Mouse (Mus musculus) heart, postnatal 10 days (tissue): ENCODE data around the gene Gm765. TPM values are rescaled to one million over a fixed set of nuclear protein-coding genes. Genes with fewer than 3 reads are reported as not detected.
A peak's percentile ranks its signal among the peaks of the same experiment; 100 is the strongest.

Experiments used
- DNase-seq, 2 experiments: peaks; one replicate each; pipeline ENCODE4 v3.0.0; 2021
- intact Hi-C: fragments of 180-260 bp; cut with DNase I; formaldehyde crosslinking; loops from one replicate; pipeline ENCODE4 v1.15.1; 2025
- total RNA-seq, 2 experiments: library from RNA; stranded (reverse); gene quantifications; 2 replicates each; pipeline ENCODE4 v1.2.3; 2021

Gene Gm765
- total RNA-seq, result not detected

GRCm38 (mm10) chr6:98342654-98343053 lies at the start of gene Gm765:
TSS of gene Gm765 (minus strand) at chr6:98342754.
- intact Hi-C loops, result no loop called here
- DNase-seq, result no peak

- intact Hi-C loops, result loop anchor here (10.0 kb wide), 1 partner anchor 1219 kb away; no protein-coding TSS in a partner anchor
- DNase-seq, result no peak
These were observed 42.9 kb upstream of the Gm765 start for GRCm38 (mm10) chr6:98385487-98385886.

DNA sequence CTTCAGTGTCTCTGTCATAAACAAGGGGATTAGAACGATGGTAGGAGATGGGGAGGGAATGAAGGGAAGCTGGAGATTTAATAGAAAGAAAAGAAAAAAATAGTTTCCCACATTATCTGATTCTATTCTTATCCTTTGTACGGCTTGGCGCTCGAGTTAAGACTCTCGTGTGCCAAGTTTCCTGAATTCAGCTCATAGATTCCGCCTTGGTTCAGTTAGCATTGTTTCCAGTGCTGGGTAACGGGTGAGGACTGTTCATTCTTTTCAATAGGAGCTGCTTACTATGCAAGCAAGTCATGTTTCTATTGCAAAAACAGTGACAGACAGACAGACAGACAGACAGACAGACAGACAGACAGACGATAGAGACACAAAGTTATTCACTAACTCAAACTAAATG lies 41.9 kb upstream of the Gm765 start:
- intact Hi-C loops, result loop anchor here (5.0 to 10.0 kb wide), 4 partner anchors 112 to 1220 kb away; no protein-coding TSS in a partner anchor
- DNase-seq, result no peak

DNA sequence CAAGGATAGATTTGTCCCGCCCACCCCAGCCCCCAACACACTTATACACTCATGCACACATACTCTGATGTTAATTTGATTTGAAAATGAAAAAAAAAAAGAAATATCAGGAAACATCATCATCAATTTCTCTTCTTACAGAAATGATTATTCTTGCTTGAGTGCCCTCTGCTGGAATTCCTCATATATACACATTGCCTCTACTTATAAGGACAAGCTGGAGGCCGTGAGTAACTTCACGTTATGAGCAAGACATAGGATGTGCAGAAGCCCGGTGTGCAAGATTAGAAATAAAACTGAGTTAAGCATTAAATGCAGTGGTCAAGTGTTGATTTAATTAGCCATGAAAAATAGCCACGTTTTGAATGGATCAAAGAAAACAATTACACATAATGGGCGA lies 40.9 kb upstream of the Gm765 start:
- intact Hi-C loops, result loop anchor here (1.0 to 10.0 kb wide), 5 partner anchors 111 to 1221 kb away; no protein-coding TSS in a partner anchor
- peak; percentile 24 to 43 for DNase-seq

GRCm38 (mm10) chr6:98366199-98366598 lies 23.6 kb upstream of the Gm765 start:
- intact Hi-C loops, result no loop called here
- DNase-seq, result no peak

DNA sequence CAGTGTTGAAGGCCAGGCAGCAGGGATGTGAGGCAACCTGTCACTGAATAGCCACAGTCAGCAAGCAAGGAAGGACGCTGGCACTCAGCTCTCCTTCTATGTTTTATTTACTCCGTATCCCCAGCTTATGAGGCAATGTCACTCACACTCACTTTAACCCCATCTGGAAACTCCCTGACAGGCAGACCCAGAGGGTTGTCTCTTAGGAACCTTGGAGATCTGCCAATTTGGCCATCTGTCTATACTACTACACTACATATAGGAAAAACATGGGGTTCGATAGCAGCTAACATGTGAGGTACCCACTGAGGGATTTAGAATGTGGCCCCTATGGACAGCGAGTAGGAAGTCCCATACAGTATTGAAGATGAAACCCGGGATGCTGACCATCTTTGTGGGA lies 12.7 kb upstream of the Gm765 start:
- intact Hi-C loops, result no loop called here

DNA sequence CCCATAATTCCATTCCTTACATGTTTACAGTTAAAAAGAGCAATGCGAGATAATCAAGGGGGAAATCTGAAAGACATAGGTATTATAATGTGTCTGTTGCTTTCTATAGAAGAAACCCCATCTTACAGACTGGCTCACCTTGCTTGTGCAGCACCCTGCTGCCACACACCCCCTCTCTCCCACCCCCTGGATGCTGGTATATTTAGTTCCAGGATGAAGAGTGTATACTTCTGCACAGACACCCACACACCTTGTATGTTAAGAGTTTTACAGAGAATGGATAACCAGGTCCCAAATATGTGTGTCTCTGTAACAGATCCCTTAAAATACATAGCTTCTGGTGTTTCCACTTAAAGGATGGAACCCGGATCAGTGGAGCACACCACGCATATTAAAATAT lies 10.7 kb upstream of the Gm765 start:
- intact Hi-C loops, result no loop called here
- no peak for DNase-seq

More for the DNA sequence above, 12.7 kb upstream of the Gm765 start:
- no peak for DNase-seq

- intact Hi-C loops, result no loop called here
- DNase-seq, result no peak
These were observed 9.8 kb downstream of the Gm765 start for GRCm38 (mm10) chr6:98332714-98333113.

GRCm38 (mm10) chr6:98311659-98312058 lies 30.9 kb downstream of the Gm765 start:
- DNase-seq, result no peak
- intact Hi-C loops, result no loop called here

GRCm38 (mm10) chr6:98307647-98308046 lies 34.9 kb downstream of the Gm765 start:
- intact Hi-C loops, result no loop called here
- peak; percentile 48 to 54 for DNase-seq

GRCm38 (mm10) chr6:98307159-98307558 lies 35.4 kb downstream of the Gm765 start:
- intact Hi-C loops, result no loop called here
- peak; percentile 4 to 5 for DNase-seq

GRCm38 (mm10) chr6:98292064-98292463 lies 50.5 kb downstream of the Gm765 start:
- intact Hi-C loops, result no loop called here
- no peak for DNase-seq

- intact Hi-C loops, result no loop called here
- no peak for DNase-seq
These were observed 54.2 kb downstream of the Gm765 start for GRCm38 (mm10) chr6:98288316-98288715.

DNA sequence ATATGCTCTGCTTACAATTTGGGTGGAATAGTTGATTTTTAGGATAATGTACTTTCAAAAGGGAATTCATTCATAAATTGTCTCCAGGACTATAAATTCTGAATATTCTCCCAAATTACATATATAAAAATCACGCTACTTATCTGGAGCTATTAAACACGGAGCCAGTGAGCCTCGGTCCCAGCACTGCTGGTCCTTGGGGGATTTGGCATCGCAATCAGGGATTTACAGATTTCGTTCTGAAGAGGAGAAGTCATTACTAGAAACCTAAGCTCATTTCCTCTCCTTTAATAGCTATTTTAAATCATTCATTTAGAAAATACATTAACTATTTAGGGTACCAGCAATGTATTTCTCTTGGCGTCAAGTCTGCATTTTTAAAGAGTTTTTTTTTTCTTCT lies 55.0 kb downstream of the Gm765 start:
- no peak for DNase-seq
- intact Hi-C loops, result no loop called here

GRCm38 (mm10) chr6:98285190-98285589 lies 57.4 kb downstream of the Gm765 start:
- intact Hi-C loops, result no loop called here
- no peak for DNase-seq

DNA sequence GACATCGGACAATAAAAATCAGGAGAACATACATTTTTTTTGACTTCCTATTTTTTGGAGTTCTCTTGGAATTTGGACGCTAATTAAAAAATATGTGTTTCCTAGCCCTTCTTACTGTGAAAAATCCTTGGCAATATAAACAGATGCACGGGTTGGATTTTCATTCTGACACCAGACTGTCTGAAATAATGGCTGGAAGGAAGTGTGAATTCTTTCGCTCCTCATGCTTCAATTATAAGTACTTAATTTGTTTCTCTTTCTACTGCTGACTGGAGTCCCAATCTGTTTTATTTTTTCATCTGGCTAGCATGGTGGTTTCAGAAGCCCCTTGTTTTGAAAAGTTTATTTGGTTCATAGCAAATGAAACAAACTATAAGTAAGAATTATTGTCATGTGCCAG lies 59.8 kb downstream of the Gm765 start:
- intact Hi-C loops, result no loop called here
- no peak for DNase-seq

GRCm38 (mm10) chr6:98271553-98271952 lies 71.0 kb downstream of the Gm765 start:
- DNase-seq, result peak; percentile 38 to 65
- intact Hi-C loops, result loop anchor here (2.0 to 10.0 kb wide), 4 partner anchors 111 to 1329 kb away; no protein-coding TSS in a partner anchor

DNA sequence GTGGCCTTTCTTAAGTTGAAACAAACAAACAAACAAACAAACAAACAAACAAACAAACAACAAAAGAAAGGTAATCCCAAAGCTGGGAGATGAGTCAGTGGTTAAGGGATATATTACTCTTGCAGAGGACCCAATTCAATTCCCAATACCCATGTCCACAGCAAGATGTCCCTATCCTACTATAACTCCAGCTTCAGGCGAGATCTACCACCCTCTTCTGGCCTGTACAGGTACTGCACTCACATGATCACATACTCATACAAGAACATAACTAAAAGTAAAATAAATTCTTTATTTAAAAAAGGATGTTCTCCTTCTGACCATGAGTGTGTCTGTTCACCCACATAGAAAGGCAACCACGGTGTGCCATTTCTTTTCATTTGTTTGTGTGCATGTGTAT lies 79.6 kb downstream of the Gm765 start:
- no peak for DNase-seq
- intact Hi-C loops, result no loop called here

DNA sequence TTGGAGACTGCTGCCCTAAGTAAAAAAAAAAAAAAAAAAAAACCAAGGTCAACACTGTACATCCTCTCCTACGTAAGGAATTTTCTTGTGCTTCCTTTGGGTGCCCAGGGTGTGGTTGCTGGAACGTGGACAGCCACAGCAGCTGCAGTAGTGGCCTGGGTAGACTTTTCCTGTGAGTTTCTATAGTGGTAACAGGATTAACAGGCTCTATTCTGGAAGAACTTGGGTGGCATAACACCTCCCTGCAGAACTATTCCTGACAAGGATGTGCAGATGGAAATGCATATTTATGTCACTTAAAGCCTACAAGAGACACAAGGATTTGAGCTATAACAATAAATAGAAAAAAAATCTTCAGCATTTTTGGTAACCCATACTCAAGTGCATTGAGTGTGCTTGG lies 83.5 kb downstream of the Gm765 start:
- DNase-seq, result no peak
- intact Hi-C loops, result no loop called here

DNA sequence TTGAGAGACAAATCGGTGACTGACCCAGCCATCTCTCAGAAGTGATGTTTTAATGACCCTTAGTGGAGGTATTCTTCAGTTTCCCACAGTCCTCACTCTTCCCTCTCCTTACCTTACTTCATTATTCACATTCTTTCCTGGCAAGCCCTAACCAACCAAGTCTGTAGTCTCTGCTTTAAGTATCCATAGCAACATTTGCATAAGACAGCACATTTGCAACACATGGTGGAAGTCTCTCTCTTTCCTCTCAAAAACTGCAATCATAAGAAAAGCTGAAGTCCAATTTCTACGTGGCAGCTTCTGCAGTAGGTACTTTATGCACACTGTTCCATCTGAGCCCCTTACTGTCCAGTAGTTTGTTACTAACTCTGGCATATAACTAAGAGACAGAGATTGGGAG lies 96.1 kb downstream of the Gm765 start:
- no peak for DNase-seq
- intact Hi-C loops, result no loop called here

GRCm38 (mm10) chr6:98243186-98243585 lies 99.4 kb downstream of the Gm765 start:
- intact Hi-C loops, result no loop called here
- no peak for DNase-seq

GRCm38 (mm10) chr6:98240561-98241272 lies 101.8 kb downstream of the Gm765 start:
- intact Hi-C loops, result no loop called here
- no peak for DNase-seq

- intact Hi-C loops, result no loop called here
- DNase-seq, result no peak
These were observed 108.5 kb downstream of the Gm765 start for GRCm38 (mm10) chr6:98234097-98234496.
